Mouse (Mus musculus) heart, embryonic 16.5 days (tissue): ENCODE measurements around the gene Usp50. TPM values are rescaled to one million over a fixed set of nuclear protein-coding genes. Genes with fewer than 3 reads are reported as not detected.

Experiments used
- ATAC-seq: fragments of 200-750 bp; cut with Nextera tagmentation; replicated peaks from 2 replicates; pipeline ENCODE4 v1.8.0; 2017; ENCODE audit warnings: moderate number of reproducible peaks; ENCODE audit not compliant: insufficient read depth, low FRiP score; ENCODE audit errors: extremely low read depth
- H3K27ac ChIP-seq: fragments of 300-500 bp; sonication (generic); 2 replicates; pipeline ENCODE4 v1.5.1; 2014; ENCODE audit warnings: mild to moderate bottlenecking, low read length, control low read depth, moderate library complexity
- H3K27me3 ChIP-seq: fragments of 300-500 bp; sonication (generic); 2 replicates; pipeline ENCODE4 v1.6.1; 2014; ENCODE audit warnings: low read length, mixed read lengths; ENCODE audit not compliant: control insufficient read depth, insufficient read depth
- H3K36me3 ChIP-seq: fragments of 300-500 bp; sonication (generic); 2 replicates; pipeline ENCODE4 v1.6.1; 2014; ENCODE audit not compliant: control insufficient read depth, insufficient read depth
- H3K4me1 ChIP-seq: fragments of 300-500 bp; sonication (generic); 2 replicates; pipeline ENCODE4 v1.6.1; 2014; ENCODE audit warnings: low read length, mixed read lengths; ENCODE audit not compliant: control insufficient read depth, insufficient read depth
- H3K4me2 ChIP-seq: fragments of 300-500 bp; sonication (generic); 2 replicates; pipeline ENCODE4 v1.6.1; 2014; ENCODE audit warnings: low read depth, mild to moderate bottlenecking, control low read depth, low read length
- H3K4me3 ChIP-seq: fragments of 300-500 bp; sonication (generic); 2 replicates; pipeline ENCODE4 v1.5.1; 2014; ENCODE audit warnings: mild to moderate bottlenecking, control low read depth, low read length
- H3K9ac ChIP-seq: fragments of 300-500 bp; sonication (generic); 2 replicates; pipeline ENCODE4 v1.6.1; 2014; ENCODE audit warnings: low read length, control low read depth
- H3K9me3 ChIP-seq: fragments of 300-500 bp; sonication (generic); replicated peaks from 2 replicates; pipeline ENCODE4 v1.6.1; 2016; ENCODE audit warnings: low read length; ENCODE audit not compliant: control insufficient read depth
- WGBS: fragments of 180-500 bp; shearing (Covaris S2); extraction: QIAGEN DNeasy Blood & Tissue Kit; methylation state at CpG from one replicate; pipeline ENCODE4 v1.1.7; 2014; 5-methylcytosine and 5-hydroxymethylcytosine counted together
- polyA plus RNA-seq: library from polyadenylated mRNA; unstranded; fragments of >200 nt; fragmentation: Nextera tagmentation; extraction: Ambion mirVana; gene quantifications from 2 replicates; pipeline ENCODE4 v1.2.1, GENCODE M21; 2015

Gene Usp50
- polyA plus RNA-seq, 1 experiment from 2014 or later: 2.1 TPM

DNA sequence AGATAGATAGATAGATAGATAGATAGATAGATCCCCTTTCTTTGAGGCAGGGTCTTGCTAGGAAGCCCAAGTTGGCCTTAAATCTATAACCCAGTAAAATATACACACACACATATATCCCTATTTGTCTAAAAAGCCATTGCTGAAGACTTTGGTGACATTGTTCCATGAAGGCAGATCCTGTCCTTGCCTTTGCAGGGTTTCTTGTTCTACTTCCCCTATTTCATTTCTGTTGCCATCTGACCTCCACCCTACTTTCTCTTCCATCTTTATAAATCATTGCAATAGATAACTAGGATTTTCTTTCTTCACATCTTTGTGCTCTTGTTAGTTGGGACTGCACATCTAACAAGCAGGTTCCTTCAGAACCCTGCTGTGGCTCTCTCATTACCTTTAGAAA lies 70.3 kb downstream of the Usp50 start:
- H3K9me3 ChIP-seq: no peaks in the 10 kb centered on the region
- H3K36me3 ChIP-seq: peaks cover 3% of the 10 kb centered on the region; the same call in 1 of the 2 replicates
- no peak for ATAC-seq
- H3K9ac ChIP-seq: no peak overlapping the region
- no peak overlapping the region for H3K27ac ChIP-seq
- H3K4me2 ChIP-seq: no peak overlapping the region
- peaks cover 6% of the 10 kb centered on the region for H3K4me1 ChIP-seq
- no peaks in the 10 kb centered on the region for H3K27me3 ChIP-seq
- H3K4me3 ChIP-seq: no peak overlapping the region

DNA sequence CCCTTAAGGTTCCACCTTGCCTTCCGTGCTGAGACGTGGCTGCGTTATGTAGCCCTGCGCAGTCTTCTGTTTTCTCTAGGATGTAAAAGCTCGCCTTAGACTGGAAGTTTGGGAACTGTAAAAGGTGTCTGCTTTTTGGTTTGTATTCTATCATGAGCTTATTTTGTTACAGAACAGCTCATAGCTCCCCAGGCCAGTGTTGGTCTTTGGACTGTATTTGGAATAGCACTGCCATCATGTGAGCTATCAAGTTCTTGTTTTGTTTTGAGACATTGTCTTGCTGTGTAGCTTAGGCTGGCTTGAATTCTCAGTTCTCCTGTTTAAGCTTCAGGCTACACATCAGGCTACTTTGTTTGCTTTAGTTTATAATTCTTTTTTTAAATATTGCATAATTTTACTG lies 70.7 kb downstream of the Usp50 start:
- Histone ChIP-seq H3K4me1 (peaks cover 8% of the 10 kb centered on the region), H3K36me3 (peaks cover 3% of the 10 kb centered on the region; the same call in 1 of the 2 replicates), H3K9ac (no peak overlapping the region), H3K4me2 (no peak overlapping the region), H3K27me3 (no peaks in the 10 kb centered on the region), H3K27ac (no peak overlapping the region), H3K4me3 (no peak overlapping the region), H3K9me3 (no peaks in the 10 kb centered on the region)
- WGBS: 97% methylated on average over 5 of the region's 5 CpGs
- ATAC-seq: no peak

DNA sequence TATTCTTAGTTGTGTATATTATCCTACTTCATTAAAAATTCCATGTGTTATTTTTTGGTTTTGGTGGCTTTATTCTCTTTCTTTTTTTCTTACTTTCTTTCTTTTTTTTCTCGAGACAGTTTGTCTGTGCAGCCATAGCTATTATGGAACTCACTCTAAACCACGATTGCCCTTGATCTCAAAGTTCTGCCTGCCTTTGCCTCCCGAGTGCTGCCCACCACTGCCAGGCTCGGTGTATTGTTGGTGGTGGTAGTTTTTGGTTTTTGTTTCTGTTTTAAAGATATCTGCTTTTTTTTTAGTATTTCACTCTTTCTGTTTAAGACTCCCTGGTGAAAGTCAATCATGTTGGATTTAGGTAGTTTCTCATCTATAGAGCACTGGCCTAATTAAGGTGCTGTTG lies 74.9 kb downstream of the Usp50 start:
- ATAC-seq: no peak
- Histone ChIP-seq H3K4me2 (peak overlapping the region; percentile 78), H3K9ac (peak overlapping the region; percentile 96; the same call in 1 of the 2 replicates)

DNA sequence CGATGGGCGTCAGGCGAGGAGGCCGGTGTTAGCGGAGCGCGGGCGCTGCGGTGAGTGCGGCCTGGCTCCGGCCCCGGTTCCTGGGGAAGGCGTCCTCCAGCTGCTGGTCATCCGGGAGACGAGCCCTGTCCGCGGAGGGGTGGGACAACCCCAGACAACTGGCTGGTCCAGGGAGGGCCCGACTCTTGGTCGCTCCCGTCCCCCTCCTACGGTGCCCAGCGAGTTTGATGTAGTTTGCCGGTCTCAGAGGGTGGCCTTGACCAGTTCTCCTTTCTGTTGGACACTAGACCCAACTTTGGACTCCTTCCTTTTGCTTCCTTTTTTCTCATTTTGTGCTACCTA lies 75.9 kb downstream of the Usp50 start:
- H3K9ac ChIP-seq: peak overlapping the region; percentile 96
- peak overlapping the region; percentile 96 for H3K4me3 ChIP-seq
- under 1% methylated on average over 23 of the region's 23 CpGs for WGBS
- H3K9me3 ChIP-seq: no peaks in the 10 kb centered on the region
- peaks cover 4% of the 10 kb centered on the region; the same call in 1 of the 2 replicates for H3K27me3 ChIP-seq
- peak overlapping the region; percentile 85 for H3K27ac ChIP-seq
- no peaks in the 10 kb centered on the region; the same call in 1 of the 2 replicates for H3K36me3 ChIP-seq
- H3K4me1 ChIP-seq: peaks cover 8% of the 10 kb centered on the region
- peak overlapping the region; percentile 78 for H3K4me2 ChIP-seq
- peak; percentile 80 for ATAC-seq

More for the DNA sequence above, 74.9 kb downstream of the Usp50 start:
- no peaks in the 10 kb centered on the region for H3K9me3 ChIP-seq
- peak overlapping the region; percentile 96 for H3K4me3 ChIP-seq
- peaks cover 4% of the 10 kb centered on the region; the same call in 1 of the 2 replicates for H3K27me3 ChIP-seq
- peaks cover 8% of the 10 kb centered on the region for H3K4me1 ChIP-seq
- H3K36me3 ChIP-seq: no peaks in the 10 kb centered on the region; the same call in 1 of the 2 replicates
- WGBS: 69% methylated on average over 4 of the region's 4 CpGs
- no peak overlapping the region for H3K27ac ChIP-seq

DNA sequence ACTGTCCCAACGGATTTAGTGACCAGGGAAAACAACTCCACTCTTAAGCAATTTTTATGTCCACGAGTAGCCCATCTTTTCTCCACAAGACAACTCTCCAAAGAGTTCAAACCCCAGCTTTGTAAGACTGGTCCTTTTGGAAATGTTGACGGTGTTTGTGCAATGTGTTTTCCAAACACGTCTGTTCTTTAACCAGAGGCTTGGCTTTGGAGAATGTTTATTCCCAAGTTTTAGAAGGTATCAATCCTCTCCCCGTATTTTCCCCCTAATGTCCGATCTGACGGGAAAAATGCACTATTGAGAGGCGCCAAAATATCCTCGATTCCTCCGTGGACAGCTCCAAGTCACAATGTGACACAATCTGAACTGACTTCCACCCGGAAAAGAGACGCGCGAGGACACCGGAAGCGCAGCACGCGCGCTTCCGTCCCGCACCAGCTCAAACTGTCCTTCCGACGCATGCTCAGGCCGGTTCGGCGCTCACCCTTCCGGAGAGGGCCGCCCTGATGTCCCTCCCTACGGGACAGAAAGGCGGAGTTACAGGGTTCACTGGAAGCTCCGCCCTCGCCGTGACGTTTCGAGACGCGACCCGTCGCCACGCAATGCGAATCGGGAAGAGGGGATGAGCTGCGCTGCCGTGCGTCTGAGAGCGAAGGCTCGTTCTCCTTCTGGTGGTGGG lies 76.4 kb downstream of the Usp50 start, which contains the start of gene Usp8:
Gene Usp8 (plus strand): TSS at position 570 of the 679 bp plus-strand sequence.
- H3K36me3 ChIP-seq: no peaks in the 10 kb centered on the region; the same call in 1 of the 2 replicates
- peak within 1 kb of the TSS; percentile 90 for H3K4me2 ChIP-seq
- H3K27ac ChIP-seq: peak within 1 kb of the TSS; percentile 85
- H3K9ac ChIP-seq: peak within 1 kb of the TSS; percentile 96
- peaks cover 4% of the 10 kb centered on the region; the same call in 1 of the 2 replicates for H3K27me3 ChIP-seq
- H3K4me3 ChIP-seq: peak within 1 kb of the TSS; percentile 96
- WGBS: 3% methylated on average over 47 of the region's 47 CpGs
- H3K9me3 ChIP-seq: no peaks in the 10 kb centered on the region
- peaks cover 8% of the 10 kb centered on the region for H3K4me1 ChIP-seq
- ATAC-seq: peak; percentile 100

DNA sequence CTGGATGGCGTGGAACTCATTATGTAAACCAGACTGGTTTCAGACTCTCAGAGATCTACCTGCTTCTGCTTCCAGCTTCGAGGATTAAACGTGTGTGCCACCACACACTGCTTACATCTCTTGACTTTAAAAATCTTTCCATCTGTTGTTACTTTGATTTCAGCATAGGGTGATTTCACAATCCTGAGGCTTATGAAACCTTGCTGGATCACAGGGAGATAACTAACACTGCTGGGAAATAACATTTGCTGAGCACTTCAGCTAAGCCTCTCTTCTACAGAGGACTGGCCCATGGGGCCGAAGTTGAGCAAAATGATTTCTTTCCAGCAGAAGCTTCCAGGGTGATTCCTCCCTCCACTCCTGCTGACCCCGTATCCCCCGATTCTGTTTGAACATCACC lies 88.0 kb downstream of the Usp50 start:
- Histone ChIP-seq H3K9me3 (no peaks in the 10 kb centered on the region), H3K9ac (no peak overlapping the region), H3K4me2 (no peak overlapping the region), H3K27me3 (no peaks in the 10 kb centered on the region), H3K36me3 (no peaks in the 10 kb centered on the region), H3K4me1 (no peaks in the 10 kb centered on the region), H3K27ac (no peak overlapping the region), H3K4me3 (no peak overlapping the region)
- WGBS: 77% methylated on average over 6 of the region's 6 CpGs
- no peak for ATAC-seq

DNA sequence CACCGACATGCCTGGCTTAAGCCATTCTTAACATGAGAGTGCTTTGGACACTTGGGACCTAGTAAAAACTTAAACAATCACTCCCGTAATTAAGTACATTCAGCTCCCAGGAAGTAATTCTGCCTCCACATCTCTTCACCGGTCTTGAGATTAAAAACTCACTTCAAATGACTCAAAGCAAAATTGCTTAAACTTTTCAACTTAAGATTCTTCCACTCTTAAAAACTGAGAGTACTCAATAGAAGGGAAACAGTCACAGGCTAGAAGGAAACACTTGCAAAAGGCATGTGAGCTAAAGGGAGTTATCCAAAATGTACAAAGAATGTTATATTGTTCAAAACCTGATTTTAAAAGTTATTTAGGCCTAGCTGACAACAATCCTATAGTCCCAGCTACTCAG lies 92.0 kb downstream of the Usp50 start:
- Histone ChIP-seq H3K4me2 (no peak overlapping the region), H3K4me1 (no peaks in the 10 kb centered on the region), H3K9me3 (no peaks in the 10 kb centered on the region), H3K27me3 (no peaks in the 10 kb centered on the region), H3K9ac (no peak overlapping the region), H3K36me3 (no peaks in the 10 kb centered on the region), H3K27ac (no peak overlapping the region), H3K4me3 (no peak overlapping the region)
- WGBS: 69% methylated on average over 3 of the region's 3 CpGs
- no peak for ATAC-seq

DNA sequence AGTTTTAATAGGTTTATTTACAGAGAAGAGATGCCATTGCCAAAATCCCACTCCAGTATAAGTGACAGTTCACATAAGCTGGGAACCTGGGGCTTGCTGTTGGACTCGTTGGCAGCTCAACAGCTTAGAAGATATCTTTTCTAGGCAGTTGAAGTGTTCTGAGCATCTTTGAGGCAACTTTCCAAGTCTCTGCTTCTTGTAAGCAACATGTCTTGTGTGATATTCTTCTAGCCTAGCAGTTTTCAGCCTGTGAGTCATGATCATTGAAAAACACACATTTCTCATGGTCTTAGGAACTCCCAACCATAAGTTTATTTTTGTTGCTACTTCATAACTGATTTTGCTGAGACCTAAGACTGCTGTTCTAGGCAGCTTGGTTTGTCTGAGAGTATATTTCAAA lies 100.3 kb downstream of the Usp50 start:
- no peak overlapping the region for H3K4me2 ChIP-seq
- no peak for ATAC-seq
- H3K4me3 ChIP-seq: no peak overlapping the region
- H3K27ac ChIP-seq: peak overlapping the region; percentile 57
- no peaks in the 10 kb centered on the region for H3K27me3 ChIP-seq
- WGBS: 46% methylated on average over 1 of the region's 1 CpGs
- H3K9ac ChIP-seq: no peak overlapping the region
- H3K4me1 ChIP-seq: peaks cover 12% of the 10 kb centered on the region; the same call in 1 of the 2 replicates
- H3K36me3 ChIP-seq: peaks cover 8% of the 10 kb centered on the region
- H3K9me3 ChIP-seq: no peaks in the 10 kb centered on the region; the same call in 1 of the 2 replicates

DNA sequence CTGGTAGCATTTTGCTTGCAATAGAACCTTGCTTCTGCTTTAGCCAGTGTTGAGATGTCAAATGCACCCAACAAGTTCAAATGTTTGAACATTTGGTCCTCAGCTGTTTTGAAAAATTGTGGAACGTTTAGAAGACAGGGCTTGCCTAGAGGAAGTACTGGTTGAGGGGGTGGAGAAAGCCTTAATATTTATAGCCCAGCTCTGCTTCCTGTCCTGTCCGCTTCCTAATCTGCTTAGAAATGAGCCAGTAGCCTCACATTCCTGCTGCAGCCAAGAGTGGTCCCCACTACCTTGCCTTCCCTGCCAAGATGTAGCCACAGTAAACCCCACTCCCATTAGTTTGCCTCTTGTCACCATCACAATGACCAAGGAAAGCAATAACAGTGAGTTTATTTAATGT lies 100.9 kb downstream of the Usp50 start:
- no peak overlapping the region for H3K9ac ChIP-seq
- H3K27me3 ChIP-seq: no peaks in the 10 kb centered on the region
- H3K4me3 ChIP-seq: no peak overlapping the region
- peak overlapping the region; percentile 59 for H3K27ac ChIP-seq
- H3K36me3 ChIP-seq: peaks cover 8% of the 10 kb centered on the region
- H3K4me2 ChIP-seq: no peak overlapping the region; the same call in 1 of the 2 replicates
- no peak for ATAC-seq
- 30% methylated on average over 2 of the region's 2 CpGs for whole genome bisulfite sequencing
- no peaks in the 10 kb centered on the region; the same call in 1 of the 2 replicates for H3K9me3 ChIP-seq
- peaks cover 12% of the 10 kb centered on the region; the same call in 1 of the 2 replicates for H3K4me1 ChIP-seq
